Mouse (Mus musculus) hindbrain, embryonic 11.5 days (tissue): ENCODE results near the gene Luc7l. TPM values are rescaled to one million over a fixed set of nuclear protein-coding genes. Genes with fewer than 3 reads are reported as not detected.

ENCODE experiments used
- ATAC-seq: fragments of 200-750 bp; cut with Nextera tagmentation; 2 replicates; pipeline ENCODE4 v1.8.0; 2017; ENCODE audit warnings: mild to moderate bottlenecking, moderate TSS enrichment, moderate library complexity; ENCODE audit not compliant: low FRiP score
- DNase-seq: peaks from one replicate; pipeline ENCODE4 v3.0.0-alpha.2; 2015; ENCODE audit warnings: low spot score
- H3K27ac ChIP-seq: fragments of 300-500 bp; sonication (generic); 2 replicates; pipeline ENCODE4 v1.5.1; 2014; ENCODE audit warnings: mild to moderate bottlenecking, low read depth, low read length
- H3K27me3 ChIP-seq: fragments of 300-500 bp; sonication (generic); 2 replicates; pipeline ENCODE4 v1.6.1; 2014; ENCODE audit warnings: mild to moderate bottlenecking, low read length, moderate library complexity, mixed read lengths; ENCODE audit not compliant: control insufficient read depth, insufficient read depth
- H3K36me3 ChIP-seq: fragments of 300-500 bp; sonication (generic); 2 replicates; pipeline ENCODE4 v1.6.1; 2014; ENCODE audit warnings: mild to moderate bottlenecking, low read length, moderate library complexity, mixed read lengths; ENCODE audit not compliant: control insufficient read depth, insufficient read depth
- H3K4me1 ChIP-seq: fragments of 300-500 bp; sonication (generic); replicated peaks from 2 replicates; pipeline ENCODE4 v1.6.1; 2014; ENCODE audit warnings: low read length, mixed read lengths; ENCODE audit not compliant: control insufficient read depth, insufficient read depth
- H3K4me2 ChIP-seq: fragments of 300-500 bp; sonication (generic); replicated peaks from 2 replicates; pipeline ENCODE4 v1.6.1; 2014; ENCODE audit warnings: mild to moderate bottlenecking, low read depth, low read length
- H3K4me3 ChIP-seq: fragments of 300-500 bp; sonication (generic); 2 replicates; pipeline ENCODE4 v1.5.1; 2014; ENCODE audit warnings: low read depth, low read length
- H3K9ac ChIP-seq: fragments of 300-500 bp; sonication (generic); 2 replicates; pipeline ENCODE4 v1.6.1; 2014; ENCODE audit warnings: low read depth, low read length
- H3K9me3 ChIP-seq: fragments of 300-500 bp; sonication (generic); 2 replicates; pipeline ENCODE4 v1.6.1; 2016; ENCODE audit warnings: low read length; ENCODE audit not compliant: control insufficient read depth
- WGBS: fragments of 180-500 bp; shearing (Covaris S2); extraction: QIAGEN DNeasy Blood & Tissue Kit; methylation state at CpG from one replicate; pipeline ENCODE4 v1.1.7; 2014; 5-methylcytosine and 5-hydroxymethylcytosine counted together
- polyA plus RNA-seq: library from polyadenylated mRNA; unstranded; fragments of >200 nt; fragmentation: Nextera tagmentation; extraction: Ambion mirVana; gene quantifications from 2 replicates; pipeline ENCODE4 v1.2.1, GENCODE M21; 2014

The Luc7l gene
- 131 and 133 TPM in 2 replicates for polyA plus RNA-seq

DNA sequence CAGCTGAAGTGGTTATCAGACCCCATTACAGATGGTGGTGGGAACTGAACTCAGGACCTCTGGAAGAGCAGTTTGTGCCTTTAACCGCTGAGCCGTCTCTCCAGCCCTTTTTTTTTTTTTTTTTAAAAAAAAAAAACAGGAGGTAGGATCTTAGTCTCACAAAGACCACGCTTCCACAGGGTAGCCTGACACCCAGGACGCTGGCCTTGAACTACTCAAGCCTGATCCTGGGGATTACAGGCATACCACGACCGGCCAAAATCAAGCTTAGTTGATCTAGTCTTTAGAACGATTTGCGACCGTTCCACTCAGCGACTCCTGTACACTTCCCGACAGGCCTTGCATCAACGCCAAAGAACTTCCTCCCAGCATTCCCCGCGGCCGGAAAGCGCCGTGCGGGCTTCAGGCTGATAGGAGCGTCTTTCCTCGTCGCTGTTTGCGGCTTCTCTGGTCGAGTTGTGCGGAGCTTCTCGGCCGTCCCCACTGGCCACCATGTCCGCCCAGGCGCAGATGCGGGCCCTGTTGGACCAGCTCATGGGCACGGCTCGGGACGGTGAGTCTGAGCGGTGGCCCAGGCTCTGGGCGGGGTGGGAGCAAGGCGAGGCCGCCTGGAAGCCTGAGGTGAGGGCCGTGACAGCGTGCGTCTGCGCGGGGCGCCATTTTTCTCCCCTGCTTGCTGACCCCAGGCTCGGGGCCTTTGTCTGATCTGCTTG lies at the start of gene Luc7l:
Gene Luc7l, plus strand, starts transcription at position 358 of the 713 bp plus-strand sequence.
- peak within 1 kb of the TSS; percentile 86 for H3K4me3 ChIP-seq
- DNase-seq (peak; percentile 95), ATAC-seq (peak; percentile 93)
- no peaks in the 10 kb centered on the region for H3K9me3 ChIP-seq
- H3K27ac ChIP-seq: peak within 1 kb of the TSS; percentile 97
- under 1% methylated on average over 43 of the region's 43 CpGs for WGBS
- no peaks in the 10 kb centered on the region for H3K27me3 ChIP-seq
- H3K9ac ChIP-seq: peak within 1 kb of the TSS; percentile 94
- H3K4me1 ChIP-seq: peaks cover 2% of the 10 kb centered on the region; the same call in 1 of the 2 replicates
- peak within 1 kb of the TSS; percentile 63 for H3K4me2 ChIP-seq
- H3K36me3 ChIP-seq: peaks cover 2% of the 10 kb centered on the region; the same call in 1 of the 2 replicates

DNA sequence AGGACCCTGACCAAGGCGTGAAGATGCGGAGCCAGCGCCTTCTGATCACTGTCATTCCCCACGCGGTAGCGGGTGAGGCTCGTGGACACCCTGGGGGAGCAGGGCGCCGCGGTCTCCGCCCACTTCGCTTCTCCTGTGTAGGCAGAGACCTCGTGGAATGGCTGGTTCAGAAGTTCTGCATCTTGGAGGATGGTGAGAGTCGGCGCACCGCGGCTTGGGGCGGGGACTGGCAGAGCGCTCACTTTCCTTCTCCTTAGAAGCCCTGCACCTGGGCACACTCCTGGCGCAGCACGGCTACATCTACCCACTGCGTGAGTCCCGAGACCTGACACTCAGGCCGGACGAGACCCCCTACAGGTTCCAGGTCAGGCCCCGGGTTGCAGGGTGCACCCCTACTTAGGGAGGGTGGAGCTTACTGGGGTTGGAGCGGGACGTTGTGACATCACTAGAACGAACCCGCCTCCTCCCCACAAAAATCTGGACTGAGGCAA lies 49.3 kb upstream of the Luc7l start:
- DNase-seq: peak; percentile 22
- Histone ChIP-seq H3K27ac (no peak overlapping the region), H3K4me1 (peaks cover 8% of the 10 kb centered on the region; the same call in 1 of the 2 replicates), H3K4me2 (peak overlapping the region; percentile 60), H3K36me3 (no peaks in the 10 kb centered on the region), H3K9me3 (no peaks in the 10 kb centered on the region), H3K27me3 (peaks cover 50% of the 10 kb centered on the region), H3K9ac (no peak overlapping the region), H3K4me3 (peak overlapping the region; percentile 31)
- no peak for ATAC-seq
- WGBS: under 1% methylated on average over 30 of the region's 30 CpGs

DNA sequence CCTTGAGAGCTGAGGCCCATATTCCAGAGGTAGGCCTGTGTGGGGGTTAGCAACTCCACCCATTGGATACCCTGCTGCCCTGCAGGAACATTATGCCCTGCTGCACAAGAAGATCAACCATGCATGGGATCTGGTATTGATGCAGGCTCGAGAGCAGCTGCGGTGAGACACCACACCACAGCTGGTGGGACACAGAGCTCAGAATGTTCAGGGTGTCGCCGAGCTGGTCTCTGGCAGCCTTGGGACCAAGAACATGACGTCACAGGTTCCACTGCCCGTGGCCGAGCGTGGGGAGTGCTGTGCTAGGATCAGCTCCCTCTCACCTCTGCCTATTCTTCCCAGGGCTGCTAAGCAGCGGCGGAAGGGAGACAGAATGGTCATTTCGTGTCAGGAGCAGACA lies 47.9 kb upstream of the Luc7l start:
- Histone ChIP-seq H3K4me3 (no peak overlapping the region), H3K27ac (no peak overlapping the region), H3K9ac (no peak overlapping the region), H3K4me1 (peaks cover 8% of the 10 kb centered on the region; the same call in 1 of the 2 replicates), H3K4me2 (no peak overlapping the region), H3K9me3 (no peaks in the 10 kb centered on the region), H3K36me3 (no peaks in the 10 kb centered on the region), H3K27me3 (peaks cover 46% of the 10 kb centered on the region)
- no peak for DNase-seq
- ATAC-seq: no peak
- WGBS: 30% methylated on average over 11 of the region's 11 CpGs

DNA sequence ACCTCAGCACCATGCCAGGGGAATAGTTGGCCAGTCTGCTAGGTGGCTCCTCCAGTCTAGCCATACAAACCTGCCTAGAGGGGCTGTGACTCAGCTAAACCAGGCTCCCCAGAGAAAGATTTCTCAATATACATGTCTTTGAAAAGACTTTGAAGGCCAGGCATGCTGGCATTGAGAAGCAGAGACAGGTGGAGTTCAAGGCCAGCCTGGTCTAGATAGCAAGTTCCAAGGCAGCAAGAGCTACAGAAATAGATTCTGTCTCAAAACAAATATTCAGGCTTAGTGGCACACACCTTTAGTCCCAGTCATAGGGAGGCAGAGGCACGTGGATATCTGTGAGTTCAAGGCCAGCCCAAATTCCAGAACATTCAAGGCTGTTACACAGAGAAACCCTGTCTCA lies 46.3 kb upstream of the Luc7l start:
- Histone ChIP-seq H3K4me3 (no peak overlapping the region), H3K9ac (no peak overlapping the region), H3K9me3 (no peaks in the 10 kb centered on the region), H3K4me1 (peaks cover 5% of the 10 kb centered on the region; the same call in 1 of the 2 replicates), H3K4me2 (no peak overlapping the region), H3K27ac (no peak overlapping the region), H3K36me3 (no peaks in the 10 kb centered on the region), H3K27me3 (peaks cover 33% of the 10 kb centered on the region)
- DNase-seq: no peak
- WGBS: 65% methylated on average over 1 of the region's 1 CpGs
- no peak for ATAC-seq

DNA sequence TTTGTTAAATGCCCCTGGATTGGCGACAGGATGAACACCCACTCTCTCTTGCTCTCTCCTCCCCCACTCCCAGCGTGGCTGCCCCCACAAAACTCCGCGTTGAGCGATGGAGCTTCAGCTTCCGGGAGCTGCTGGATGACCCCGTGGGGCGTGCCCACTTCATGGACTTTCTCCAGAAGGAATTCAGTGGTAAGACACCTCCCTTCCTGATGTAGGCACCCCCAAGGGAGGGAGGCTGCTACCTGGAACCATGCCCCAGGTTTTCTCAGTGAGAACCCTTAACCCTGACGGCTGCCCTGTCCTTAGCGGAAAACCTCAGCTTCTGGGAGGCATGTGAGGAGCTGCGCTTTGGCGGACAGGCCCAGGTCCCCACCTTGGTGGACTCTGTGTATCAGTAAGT lies 45.0 kb upstream of the Luc7l start, which contains the start of gene Arhgdig:
Gene Arhgdig, minus strand, starts transcription at position 101 of the 400 bp plus-strand sequence.
- Histone ChIP-seq H3K27me3 (peaks cover 20% of the 10 kb centered on the region), H3K4me3 (no peak within 1 kb of the TSS), H3K27ac (no peak within 1 kb of the TSS), H3K4me2 (no peak within 1 kb of the TSS), H3K4me1 (peaks cover 4% of the 10 kb centered on the region; the same call in 1 of the 2 replicates), H3K9ac (no peak within 1 kb of the TSS), H3K36me3 (no peaks in the 10 kb centered on the region), H3K9me3 (no peaks in the 10 kb centered on the region)
- 88% methylated on average over 12 of the region's 12 CpGs for WGBS
- DNase-seq (no peak), ATAC-seq (no peak)

DNA sequence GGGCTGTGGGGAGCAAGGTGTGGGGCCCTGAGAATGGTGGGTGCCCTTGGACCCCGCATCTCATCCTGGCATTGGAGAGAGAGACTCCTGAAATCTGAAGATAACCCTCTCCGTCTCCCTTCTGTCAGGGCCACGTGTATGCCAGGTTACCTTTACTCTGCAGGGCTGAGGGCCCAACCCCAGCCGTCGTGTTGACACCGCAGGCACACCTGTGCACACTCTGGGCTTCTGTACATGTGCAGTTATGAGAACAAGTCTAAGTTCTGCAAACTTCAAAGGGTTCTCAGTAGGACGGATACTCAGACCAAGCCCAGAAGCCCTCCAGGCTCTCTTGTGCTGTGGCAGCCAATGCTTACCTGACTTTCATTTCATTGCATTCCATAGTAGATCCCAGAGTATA lies 40.5 kb upstream of the Luc7l start:
- WGBS: 90% methylated on average over 7 of the region's 7 CpGs

DNA sequence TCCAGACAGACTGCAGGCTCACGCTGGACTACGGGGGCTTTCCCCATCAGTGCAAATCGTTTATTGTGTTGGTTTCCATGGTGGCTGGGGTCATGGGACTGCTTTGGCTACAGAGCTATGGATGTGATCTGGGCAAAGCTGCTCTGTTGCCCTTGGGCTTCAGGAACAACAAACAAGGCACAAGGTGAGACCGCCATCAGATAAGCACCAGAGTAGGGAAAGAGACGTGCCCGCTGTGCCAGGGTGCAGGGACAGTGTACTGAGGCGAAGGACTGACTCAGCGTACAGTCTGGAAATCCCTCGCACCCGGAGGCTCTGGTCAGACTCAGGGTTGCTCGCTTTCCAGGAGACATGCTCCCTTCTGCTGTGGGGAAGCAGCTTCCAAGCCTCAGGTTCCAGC lies 40.0 kb upstream of the Luc7l start:
- Histone ChIP-seq H3K9ac (no peak overlapping the region), H3K4me1 (no peaks in the 10 kb centered on the region), H3K36me3 (no peaks in the 10 kb centered on the region), H3K27ac (no peak overlapping the region), H3K4me2 (no peak overlapping the region), H3K4me3 (no peak overlapping the region), H3K27me3 (no peaks in the 10 kb centered on the region), H3K9me3 (no peaks in the 10 kb centered on the region)
- DNase-seq (no peak), ATAC-seq (no peak)
- 84% methylated on average over 11 of the region's 11 CpGs for WGBS

More for the DNA sequence above, 40.5 kb upstream of the Luc7l start:
- H3K4me3 ChIP-seq: no peak overlapping the region
- ATAC-seq (no peak), DNase-seq (no peak)
- no peak overlapping the region for H3K4me2 ChIP-seq
- no peaks in the 10 kb centered on the region for H3K27me3 ChIP-seq
- H3K9me3 ChIP-seq: no peaks in the 10 kb centered on the region
- no peaks in the 10 kb centered on the region for H3K4me1 ChIP-seq
- no peaks in the 10 kb centered on the region for H3K36me3 ChIP-seq
- H3K27ac ChIP-seq: no peak overlapping the region
- H3K9ac ChIP-seq: no peak overlapping the region

DNA sequence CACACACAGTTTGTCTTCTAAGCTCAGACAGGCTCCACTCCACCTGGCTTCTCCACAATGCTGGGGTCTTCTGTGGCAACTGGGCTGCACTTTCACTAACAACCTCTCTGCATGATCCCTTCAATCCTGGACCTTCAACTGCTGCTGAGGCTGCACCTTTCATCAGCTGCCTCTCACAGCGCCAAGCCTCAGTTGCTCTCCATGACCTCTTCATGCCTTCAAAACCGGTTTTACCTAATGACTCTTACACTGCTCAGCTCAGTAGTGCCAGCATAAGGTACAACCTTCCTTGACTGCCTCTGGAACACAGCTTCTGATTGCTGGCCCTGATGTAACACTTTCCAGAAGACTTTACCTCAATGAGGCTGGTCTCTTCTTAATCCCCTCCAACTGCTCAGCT lies 31.2 kb upstream of the Luc7l start:
- no peaks in the 10 kb centered on the region for H3K4me1 ChIP-seq
- H3K4me2 ChIP-seq: no peak overlapping the region
- WGBS: 78% methylated on average over 2 of the region's 2 CpGs
- no peaks in the 10 kb centered on the region for H3K36me3 ChIP-seq
- H3K9ac ChIP-seq: no peak overlapping the region
- no peak for ATAC-seq
- no peak overlapping the region for H3K27ac ChIP-seq
- no peaks in the 10 kb centered on the region for H3K27me3 ChIP-seq
- no peaks in the 10 kb centered on the region for H3K9me3 ChIP-seq
- DNase-seq: no peak
- no peak overlapping the region for H3K4me3 ChIP-seq

DNA sequence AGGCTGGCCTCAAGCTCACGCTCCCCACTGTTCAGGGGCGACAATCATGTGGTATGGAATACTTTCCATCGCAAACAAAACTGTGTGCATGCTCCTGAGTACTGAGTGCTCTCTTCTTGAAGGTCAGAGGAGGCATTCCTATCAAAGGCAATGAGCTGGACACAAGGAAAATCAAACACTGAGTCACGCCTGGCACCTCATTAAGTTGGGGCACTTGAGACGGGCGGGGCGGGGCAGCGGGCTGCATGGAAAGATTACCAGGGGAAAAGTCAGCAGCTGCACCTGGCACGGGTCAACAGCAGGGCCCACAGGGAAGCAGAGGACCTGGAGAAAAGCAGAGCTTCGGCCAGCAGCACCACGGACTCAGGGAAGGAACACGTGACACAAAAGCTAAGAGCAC lies 27.5 kb upstream of the Luc7l start:
- Histone ChIP-seq H3K4me3 (no peak overlapping the region), H3K27me3 (no peaks in the 10 kb centered on the region), H3K9me3 (no peaks in the 10 kb centered on the region), H3K4me2 (no peak overlapping the region; the same call in 1 of the 2 replicates), H3K9ac (no peak overlapping the region), H3K36me3 (no peaks in the 10 kb centered on the region), H3K27ac (no peak overlapping the region), H3K4me1 (no peaks in the 10 kb centered on the region)
- ATAC-seq (no peak), DNase-seq (no peak)
- WGBS: 83% methylated on average over 12 of the region's 12 CpGs
